Mouse (Mus musculus): ENCODE data around the gene Kcnh7.
"Not testable (repeated sequence)": the region's sequence is repeated elsewhere in the genome, so short reads cannot be mapped to it uniquely, and the experiment has no call there.

The Kcnh7 gene

GRCm38 (mm10) chr2:62717270-62717669 lies 466.8 kb downstream of the Kcnh7 start:
- DNase-seq (ENCODE audit: low read depth), result no peak

DNA sequence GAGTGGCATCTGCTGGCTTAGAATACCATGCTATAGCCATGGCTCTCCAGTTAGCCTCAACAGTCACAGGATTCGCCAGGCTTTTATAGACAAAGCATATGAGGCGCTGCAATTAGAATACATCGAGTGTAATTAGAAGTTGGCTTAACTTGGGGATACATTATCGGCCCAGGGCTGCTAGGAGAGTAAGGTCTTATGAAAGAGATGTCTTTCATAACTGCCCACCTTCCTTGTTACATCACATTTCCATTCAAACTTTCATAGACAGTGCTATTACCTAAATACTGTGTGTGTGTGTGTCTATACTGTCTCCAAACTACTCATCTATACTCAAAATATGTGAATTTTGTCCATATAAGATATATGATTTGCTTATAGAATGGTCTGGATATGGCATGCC lies 468.8 kb downstream of the Kcnh7 start:
- no peak for DNase-seq (ENCODE audit: low read depth)

GRCm38 (mm10) chr2:62714362-62714761 lies 469.7 kb downstream of the Kcnh7 start:
- not testable (repeated sequence) for DNase-seq (ENCODE audit: low read depth)

DNA sequence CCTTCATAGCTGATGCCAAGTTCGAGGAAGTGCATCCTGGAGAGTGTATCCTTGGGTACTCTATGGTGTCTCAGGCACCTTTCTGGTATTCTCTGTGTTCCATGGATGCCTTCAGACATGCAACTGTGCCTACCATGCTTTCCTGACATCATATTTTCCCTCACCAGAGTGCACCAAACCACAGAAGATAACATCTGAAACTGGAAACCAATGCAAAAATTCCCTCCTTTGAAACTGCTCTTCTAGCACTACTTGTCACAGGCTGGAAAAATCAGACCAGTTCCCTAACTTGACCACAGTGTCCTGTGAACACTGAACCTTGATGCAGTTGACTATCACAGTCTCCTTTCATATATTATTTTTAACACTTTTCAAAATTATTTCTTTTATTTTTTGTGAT lies 474.5 kb downstream of the Kcnh7 start:
- peak; percentile 50 for DNase-seq (ENCODE audit: low read depth)

DNA sequence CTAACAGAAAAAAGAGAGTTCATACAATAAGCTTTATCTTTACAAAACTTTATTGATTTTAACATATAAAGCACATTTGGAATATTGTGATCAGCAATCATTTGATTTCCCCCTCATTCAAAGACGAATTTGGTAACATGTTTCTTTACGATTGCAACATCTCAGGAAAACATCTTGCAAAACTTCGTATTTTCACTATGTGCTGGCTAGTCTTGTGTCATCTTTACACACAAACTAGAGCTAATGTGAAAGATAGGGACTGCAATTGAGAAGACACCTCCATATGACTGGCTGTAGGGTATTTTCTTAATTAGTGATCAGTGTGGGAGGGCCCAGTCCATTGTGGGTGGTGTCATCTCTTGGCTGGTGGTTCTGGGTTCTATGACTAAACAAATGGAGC lies 477.8 kb downstream of the Kcnh7 start:
- peak; percentile 31 for DNase-seq (ENCODE audit: low read depth)

DNA sequence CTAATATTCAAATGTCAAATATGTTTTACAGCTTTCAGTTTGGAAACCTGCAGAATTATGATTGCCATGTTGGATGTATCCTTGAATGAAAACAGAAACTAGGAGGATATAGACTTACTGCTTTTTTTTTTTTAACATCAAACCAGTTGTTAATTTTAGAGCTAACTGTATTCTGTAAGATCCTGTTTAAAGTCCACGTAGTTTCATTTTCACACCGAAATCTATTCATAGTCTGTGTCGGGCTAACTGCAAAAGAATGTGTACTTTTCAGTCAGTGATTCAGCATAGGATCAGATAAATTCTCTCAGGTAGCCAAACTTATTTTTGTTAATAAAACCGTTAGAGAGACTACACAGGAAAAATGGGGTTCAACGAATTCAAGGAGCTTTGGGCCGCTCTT lies 498.2 kb downstream of the Kcnh7 start:
- peak; percentile 36 for DNase-seq (ENCODE audit: low read depth)

DNA sequence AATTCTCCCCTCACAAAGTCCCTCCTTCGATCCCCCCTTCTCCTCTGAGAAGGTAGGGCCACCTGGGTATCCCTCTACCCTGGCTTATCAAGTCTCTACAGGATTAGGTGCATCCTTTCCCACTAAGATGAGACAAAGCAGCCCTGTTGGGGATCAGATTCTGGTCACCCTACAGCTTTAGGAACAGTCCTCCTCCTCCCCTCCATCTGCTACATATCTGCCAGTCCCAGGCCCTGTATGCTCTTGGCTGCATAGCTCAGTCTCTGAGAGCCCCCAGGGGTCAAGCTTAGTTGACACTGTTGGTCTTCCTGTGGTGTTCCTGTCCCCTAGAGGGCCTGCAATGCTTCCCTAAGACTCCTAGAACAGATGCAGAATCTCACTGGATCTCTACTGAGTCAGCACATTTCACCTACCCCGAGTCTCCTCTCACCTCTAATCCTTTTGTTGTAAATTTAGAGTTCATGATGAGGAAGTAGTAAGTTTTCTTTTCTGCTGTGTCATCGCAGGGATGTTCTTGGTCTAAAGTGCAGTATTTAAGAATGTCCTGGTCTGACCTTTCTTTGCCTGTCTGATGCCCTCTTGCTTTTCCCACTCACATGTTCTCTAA lies 499.0 kb downstream of the Kcnh7 start:
- peak; percentile 65 for DNase-seq (ENCODE audit: low read depth)

- DNase-seq (ENCODE audit: low read depth), result no peak
These were observed 502.4 kb downstream of the Kcnh7 start for GRCm38 (mm10) chr2:62681667-62682066.

GRCm38 (mm10) chr2:62672788-62673187 lies 511.3 kb downstream of the Kcnh7 start:
- DNase-seq (ENCODE audit: low read depth), result peak; percentile 36

GRCm38 (mm10) chr2:62670767-62671166 lies 513.3 kb downstream of the Kcnh7 start:
- DNase-seq (ENCODE audit: low read depth), result no peak

DNA sequence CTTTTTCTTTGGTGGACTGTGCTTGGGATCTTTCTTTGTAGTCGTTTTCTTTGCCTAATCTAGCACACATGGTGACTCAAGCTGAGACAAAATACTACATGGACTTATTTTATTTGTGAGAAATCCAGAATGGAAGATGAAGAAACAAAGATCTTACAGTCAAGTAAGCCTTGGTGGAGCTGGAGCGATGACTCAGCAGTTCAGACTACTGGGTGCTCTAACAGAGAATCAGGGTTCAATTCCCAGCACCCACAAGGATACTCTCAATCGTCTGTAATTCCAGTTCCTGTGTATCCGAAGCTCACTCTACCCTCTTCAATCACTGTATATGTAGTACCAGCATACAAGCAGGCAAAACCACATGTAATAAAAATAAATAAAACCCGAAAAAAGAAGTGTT lies 513.8 kb downstream of the Kcnh7 start:
- no peak for DNase-seq (ENCODE audit: low read depth)

DNA sequence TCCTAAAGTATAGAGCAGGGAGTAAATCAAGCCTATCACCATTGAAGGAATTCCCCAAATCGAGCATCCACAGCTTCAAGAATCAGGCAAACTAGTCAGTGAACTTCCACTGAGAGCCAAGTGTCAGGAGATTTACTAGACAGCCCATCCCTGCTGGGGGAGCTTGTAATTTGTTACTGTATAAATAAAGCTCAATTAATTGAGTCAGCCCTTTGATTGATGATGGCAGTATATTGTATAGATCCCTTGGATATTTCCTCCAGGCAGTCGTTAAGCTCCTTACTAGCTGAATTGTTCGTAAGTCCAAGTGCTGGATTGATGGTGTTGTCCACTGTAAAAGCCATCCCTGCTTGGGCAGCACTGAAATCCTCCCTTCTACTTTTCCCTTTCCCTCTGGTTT lies 514.2 kb downstream of the Kcnh7 start:
- DNase-seq (ENCODE audit: low read depth), result no peak

DNA sequence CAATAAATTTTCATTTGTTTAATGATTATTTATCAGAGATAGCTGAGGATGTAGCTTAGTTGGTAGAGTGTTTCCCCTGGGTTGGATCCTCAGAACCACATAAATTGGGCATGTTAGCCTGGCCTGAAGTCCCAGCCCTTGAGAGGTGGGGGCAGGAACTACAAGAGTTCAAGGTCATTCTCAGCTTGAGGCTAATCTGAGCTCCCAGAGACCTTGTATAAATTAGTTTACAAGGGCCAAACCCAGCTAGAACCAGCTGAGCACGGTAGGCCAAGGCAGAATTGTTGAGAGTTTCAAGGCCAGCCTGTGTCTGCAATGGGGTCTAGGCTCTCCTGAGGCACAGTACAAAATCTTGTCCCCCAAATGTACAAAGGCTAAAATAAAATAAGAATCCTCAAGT lies 518.6 kb downstream of the Kcnh7 start:
- DNase-seq (ENCODE audit: low read depth), result no peak

DNA sequence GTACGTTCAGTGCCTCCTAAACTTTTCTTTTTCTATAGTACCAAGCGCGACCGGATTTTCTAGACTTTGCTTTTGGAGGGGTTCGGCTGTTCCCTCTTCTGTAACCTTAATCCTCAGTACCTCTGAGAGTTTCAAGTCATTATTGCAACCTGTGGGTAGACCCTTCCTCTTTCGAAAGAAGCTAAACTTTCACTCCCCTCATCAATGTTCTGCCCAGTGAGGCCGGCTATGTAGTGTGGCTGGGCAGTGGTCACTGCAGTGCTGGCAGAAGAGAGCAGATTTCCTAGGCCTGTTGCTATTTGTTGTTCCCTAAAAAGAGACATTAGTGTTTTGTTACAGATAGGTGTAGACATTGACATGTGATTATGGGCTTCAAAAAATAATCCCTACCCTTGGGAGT lies 519.2 kb downstream of the Kcnh7 start:
- no peak for DNase-seq (ENCODE audit: low read depth)

- DNase-seq (ENCODE audit: low read depth), result no peak
These were observed 519.9 kb downstream of the Kcnh7 start, which contains the start of gene Gca for GRCm38 (mm10) chr2:62664135-62664670. TSS of gene Gca (plus strand) at chr2:62664285.

DNA sequence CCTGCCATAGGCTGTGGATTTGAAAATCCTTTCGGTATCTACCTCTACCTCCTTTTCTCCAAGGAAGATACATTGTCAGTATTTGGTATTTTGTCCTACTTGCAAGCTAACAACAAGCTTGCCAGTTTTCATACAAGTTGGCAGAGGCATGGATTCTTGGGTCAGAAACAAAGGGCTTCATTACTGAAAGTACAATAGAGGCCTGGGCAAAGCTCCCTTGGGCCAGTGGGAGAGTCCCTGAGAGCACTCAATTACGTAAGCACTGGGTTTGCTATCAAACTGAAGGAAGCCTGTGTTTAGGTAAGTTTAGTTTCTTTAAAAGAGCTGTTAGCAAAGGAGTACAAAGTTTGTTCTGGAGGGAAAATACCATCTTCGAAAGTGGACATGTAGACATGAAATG lies 521.5 kb downstream of the Kcnh7 start:
- DNase-seq (ENCODE audit: low read depth), result no peak

GRCm38 (mm10) chr2:62660565-62660964 lies 523.5 kb downstream of the Kcnh7 start:
- DNase-seq (ENCODE audit: low read depth), result no peak

GRCm38 (mm10) chr2:62656072-62656471 lies 528.0 kb downstream of the Kcnh7 start:
- DNase-seq (ENCODE audit: low read depth), result peak; percentile 43

DNA sequence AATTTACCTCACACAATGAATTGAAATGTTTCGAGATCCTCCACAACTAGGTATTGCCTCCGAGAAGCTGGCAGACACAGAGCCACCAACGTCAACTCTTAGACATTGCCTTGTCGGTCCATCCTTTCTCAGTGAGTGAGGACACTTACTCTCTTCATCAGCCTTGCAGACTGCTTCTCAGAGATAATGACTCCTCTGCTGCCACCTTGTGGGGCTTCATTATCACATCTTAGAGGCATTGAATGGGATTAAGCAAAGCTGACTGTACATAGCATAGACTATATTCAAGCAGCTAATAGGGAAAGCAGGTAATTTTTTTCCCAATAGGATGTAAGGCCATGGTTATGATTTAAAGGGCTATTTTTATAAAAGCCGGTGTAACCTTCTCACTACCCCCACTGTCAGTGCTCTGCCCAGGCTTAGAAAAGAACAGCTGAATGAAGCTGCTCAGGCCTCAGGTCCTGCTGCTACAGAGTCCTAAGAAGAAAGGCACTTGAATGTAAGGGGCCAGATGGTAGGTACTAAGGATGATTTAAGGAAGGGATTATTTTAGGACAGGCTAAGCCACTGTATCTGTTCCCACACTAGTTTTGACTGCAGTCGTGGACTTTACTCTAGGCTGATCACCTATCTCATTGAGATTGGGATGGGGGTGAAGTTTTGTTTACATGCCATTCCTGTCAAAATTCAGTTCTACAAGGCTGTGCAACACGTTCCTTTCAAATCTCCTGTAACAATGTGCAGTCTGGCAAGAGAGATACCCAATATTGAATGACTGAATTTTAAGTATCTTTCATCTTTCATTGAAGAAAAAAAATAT lies 529.4 kb downstream of the Kcnh7 start:
- peak; percentile 85 for DNase-seq (ENCODE audit: low read depth)

- DNase-seq (ENCODE audit: low read depth), result no peak
These were observed 531.6 kb downstream of the Kcnh7 start for GRCm38 (mm10) chr2:62652466-62652865.

DNA sequence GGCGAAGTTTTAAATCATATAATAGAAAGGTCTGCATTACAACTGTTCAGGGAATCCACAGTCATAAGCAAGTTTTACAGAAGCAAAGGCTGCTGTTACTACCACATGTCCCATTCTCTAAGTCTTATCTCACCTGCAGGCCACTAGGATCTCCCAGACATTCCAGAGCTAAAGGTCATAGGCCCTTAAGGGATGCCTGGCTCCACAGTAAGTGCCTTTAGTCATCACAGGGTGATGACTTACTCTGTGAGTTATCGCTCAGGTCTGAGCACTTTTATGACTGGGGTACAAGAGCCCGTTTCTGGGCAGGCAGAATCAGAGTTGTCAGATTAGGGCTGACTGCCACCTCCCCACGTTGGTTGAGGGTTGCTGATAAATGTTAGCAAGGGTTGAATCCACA lies 532.2 kb downstream of the Kcnh7 start:
- no peak for DNase-seq (ENCODE audit: low read depth)

GRCm38 (mm10) chr2:62646671-62647289 lies 537.3 kb downstream of the Kcnh7 start:
- DNase-seq (ENCODE audit: low read depth), result no peak

All from 416B (cell line).